Mouse (Mus musculus): Measurements from ENCODE around the gene Ugt2a1.
"Not testable (repeated sequence)": the region's sequence is repeated elsewhere in the genome, so short reads cannot be mapped to it uniquely, and the experiment has no call there.

The Ugt2a1 gene

GRCm38 (mm10) chr5:87490771-87491170 is at the start of gene Ugt2a1:
TSS of gene Ugt2a1 (minus strand) at chr5:87490871.
- DNase-seq (ENCODE audit: low read depth, low spot score) = no peak

- DNase-seq (ENCODE audit: low read depth, low spot score) = no peak
These were observed 47.4 kb upstream of the Ugt2a1 start, which contains the start of gene Sult1b1 for GRCm38 (mm10) chr5:87538111-87538510. TSS of gene Sult1b1 (minus strand) at chr5:87538195.

- DNase-seq (ENCODE audit: low read depth, low spot score) = no peak
These were observed 45.4 kb upstream of the Ugt2a1 start for GRCm38 (mm10) chr5:87535994-87536644.

GRCm38 (mm10) chr5:87532288-87532687 is 41.6 kb upstream of the Ugt2a1 start:
- no peak for DNase-seq (ENCODE audit: low read depth, low spot score)

GRCm38 (mm10) chr5:87523561-87523960 is 32.9 kb upstream of the Ugt2a1 start:
- not testable (repeated sequence) for DNase-seq (ENCODE audit: low read depth, low spot score)

- no peak for DNase-seq (ENCODE audit: low read depth, low spot score)
These were observed 15.2 kb upstream of the Ugt2a1 start for GRCm38 (mm10) chr5:87505776-87506458.

- no peak for DNase-seq (ENCODE audit: low read depth, low spot score)
These were observed 12.0 kb upstream of the Ugt2a1 start for GRCm38 (mm10) chr5:87502687-87503086.

- DNase-seq (ENCODE audit: low read depth, low spot score) = no peak
These were observed 8.7 kb upstream of the Ugt2a1 start for GRCm38 (mm10) chr5:87499341-87499740.

GRCm38 (mm10) chr5:87498936-87499335 is 8.3 kb upstream of the Ugt2a1 start:
- DNase-seq (ENCODE audit: low read depth, low spot score) = no peak

GRCm38 (mm10) chr5:87486706-87487105 is 4.0 kb downstream of the Ugt2a1 start, which contains the start of gene Gm43638:
TSS of gene Gm43638 (minus strand) at chr5:87486806.
- not testable (repeated sequence) for DNase-seq (ENCODE audit: low read depth, low spot score)

GRCm38 (mm10) chr5:87482160-87482559 is 8.5 kb downstream of the Ugt2a1 start, which contains the start of gene Ugt2a2:
TSS of gene Ugt2a2 (minus strand) at chr5:87482260.
- no peak for DNase-seq (ENCODE audit: low read depth, low spot score)

GRCm38 (mm10) chr5:87458810-87459209 is 31.9 kb downstream of the Ugt2a1 start:
- DNase-seq (ENCODE audit: low read depth, low spot score) = no peak

- no peak for DNase-seq (ENCODE audit: low read depth, low spot score)
These were observed 33.0 kb downstream of the Ugt2a1 start for GRCm38 (mm10) chr5:87457701-87458100.

GRCm38 (mm10) chr5:87456216-87456850 is 34.3 kb downstream of the Ugt2a1 start:
- no peak for DNase-seq (ENCODE audit: low read depth, low spot score)

- no peak for DNase-seq (ENCODE audit: low read depth, low spot score)
These were observed 35.2 kb downstream of the Ugt2a1 start for GRCm38 (mm10) chr5:87455519-87455918.

GRCm38 (mm10) chr5:87452514-87452913 is 38.2 kb downstream of the Ugt2a1 start:
- not testable (repeated sequence) for DNase-seq (ENCODE audit: low read depth, low spot score)

GRCm38 (mm10) chr5:87436264-87436663 is 54.4 kb downstream of the Ugt2a1 start:
- no peak for DNase-seq (ENCODE audit: low read depth, low spot score)

GRCm38 (mm10) chr5:87425676-87426075 is 65.0 kb downstream of the Ugt2a1 start:
- no peak for DNase-seq (ENCODE audit: low read depth, low spot score)

GRCm38 (mm10) chr5:87424041-87424440 is 66.6 kb downstream of the Ugt2a1 start, which contains the start of gene Ugt2b38:
TSS of gene Ugt2b38 (minus strand) at chr5:87424203.
- not testable (repeated sequence) for DNase-seq (ENCODE audit: low read depth, low spot score)

All from embryo, embryonic 11.5 days (tissue).